In the genomic region with DNA sequence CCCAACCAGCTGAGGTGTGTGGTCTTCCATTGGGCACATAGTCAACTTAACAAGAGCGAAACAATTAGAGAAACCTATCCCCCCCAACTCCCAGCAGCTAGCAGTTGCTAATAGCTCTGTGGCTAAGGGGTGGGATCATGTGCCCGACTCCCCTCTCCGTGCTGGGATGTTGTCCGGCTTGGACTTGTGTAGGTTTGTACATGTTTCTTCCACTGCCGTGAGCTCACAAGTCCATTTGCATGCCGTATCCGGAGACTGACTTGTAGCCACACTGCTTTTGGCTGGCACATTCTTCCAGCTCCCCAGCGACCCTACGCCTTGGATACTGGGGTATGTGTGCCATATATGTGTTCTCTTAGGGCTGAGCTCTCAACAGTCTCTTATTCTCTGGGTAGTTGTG, we compare ENCODE assay signal across 17 mouse cellular contexts. TPM values are rescaled to one million over a fixed set of nuclear protein-coding genes. Genes with fewer than 3 reads are reported as not detected.
A peak's percentile ranks its signal among the peaks of the same experiment; 100 is the strongest.
DNase-seq lines count a peak whose midpoint lies in the region; ATAC-seq and TF ChIP-seq lines count a peak whose summit lies in the region.
"Had no signal": no experiment of that assay in that cellular context is flagged by ENCODE, and none has a peak within 500 bp of the region (broad histone marks: within the 10 kb centered on the region; RNA-seq: fewer than 3 reads in every experiment).

No protein-coding gene starts in this region.

- no peaks in the 10 kb centered on the region for H3K36me3 ChIP-seq in stomach, embryonic 16.5 days (ENCODE audit: control insufficient read depth, insufficient read depth, low read length)
- no peaks in the 10 kb centered on the region for H3K36me3 ChIP-seq in stomach, postnatal 0 days (ENCODE audit: control insufficient read depth, insufficient read depth, low read length)
- H3K36me3 ChIP-seq: embryonic facial prominence, embryonic 12.5 days; heart, embryonic 15.5 days; hindbrain, embryonic 13.5 days; limb, embryonic 12.5 days; midbrain, embryonic 13.5 days; stomach, embryonic 15.5 days had no signal

- H3K27ac ChIP-seq in left cerebral cortex, adult 2 months = peak overlapping the region; percentile 41; the same call in 1 of the 2 replicates
- H3K27ac ChIP-seq in stomach, embryonic 16.5 days (ENCODE audit: low read length) = no peak overlapping the region
- no peak overlapping the region for H3K27ac ChIP-seq in stomach, postnatal 0 days (replicated peaks)
- H3K27ac ChIP-seq: embryonic facial prominence, embryonic 12.5 days; limb, embryonic 12.5 days; midbrain, embryonic 13.5 days; stomach, embryonic 15.5 days had no signal

- no peak overlapping the region for H3K4me2 ChIP-seq in stomach, embryonic 16.5 days (ENCODE audit: low read depth, low read length)
- no peak overlapping the region for H3K4me2 ChIP-seq in stomach, postnatal 0 days (replicated peaks; ENCODE audit: low read depth)
- H3K4me2 ChIP-seq: embryonic facial prominence, embryonic 12.5 days; heart, embryonic 15.5 days; hindbrain, embryonic 13.5 days; limb, embryonic 12.5 days; lung, embryonic 14.5 days; midbrain, embryonic 13.5 days; stomach, embryonic 15.5 days had no signal

- H3K4me3 ChIP-seq in left cerebral cortex, adult 2 months = no peak overlapping the region
- no peak overlapping the region for H3K4me3 ChIP-seq in stomach, embryonic 16.5 days (replicated peaks; ENCODE audit: low read length)
- H3K4me3 ChIP-seq in stomach, postnatal 0 days (ENCODE audit: low read depth, low read length) = no peak overlapping the region
- H3K4me3 ChIP-seq: embryonic facial prominence, embryonic 12.5 days; heart, embryonic 15.5 days; hindbrain, embryonic 13.5 days; limb, embryonic 12.5 days; midbrain, embryonic 13.5 days; stomach, embryonic 15.5 days had no signal

- 87% methylated on average over 9 of the region's 9 CpGs for WGBS in stomach, embryonic 16.5 days
- WGBS in stomach, postnatal 0 days = 85% methylated on average over 9 of the region's 9 CpGs

- DNase-seq in heart, adult 11 months = peak; percentile 93
- no peak for DNase-seq in heart, adult 18-20 months
- no peak for DNase-seq in left cerebral cortex, adult 2 months (ENCODE audit: extremely low spot score in 1 of 2, low spot score in 2 of 2)
- DNase-seq in left cerebral cortex, postnatal 10 days (ENCODE audit: extremely low spot score in 1 of 2, low spot score in 2 of 2) = no peak
- DNase-seq in stomach, postnatal 0 days (ENCODE audit: low spot score) = no peak
- DNase-seq in embryo, embryonic 10.5 days (ENCODE audit: low spot score) = no peak
- DNase-seq in urinary bladder, adult 18-20 months (ENCODE audit: low spot score in 2 of 2) = no peak
- DNase-seq: cerebellum, adult 11 months; gastrocnemius, postnatal 14 days had no signal

- peaks cover 55% of the 10 kb centered on the region for H3K4me1 ChIP-seq in stomach, embryonic 16.5 days (ENCODE audit: control insufficient read depth, insufficient read depth, low read length)
- H3K4me1 ChIP-seq in stomach, postnatal 0 days (replicated peaks; ENCODE audit: control insufficient read depth, insufficient read depth) = peaks cover 22% of the 10 kb centered on the region

- H3K9ac ChIP-seq in stomach, embryonic 16.5 days (ENCODE audit: low read length) = 0 out of 2 replicates have a peak overlapping the region, but pooled peaks have one; percentile 7
- no peak overlapping the region for H3K9ac ChIP-seq in stomach, postnatal 0 days (ENCODE audit: low read length)
- H3K9ac ChIP-seq: embryonic facial prominence, embryonic 12.5 days; hindbrain, embryonic 13.5 days; limb, embryonic 12.5 days; lung, embryonic 14.5 days; midbrain, embryonic 13.5 days; stomach, embryonic 15.5 days had no signal

- no peak for TF ChIP-seq EP300 in stomach, postnatal 0 days (optimal IDR thresholded peaks at IDR 0.05)

- intact Hi-C loops in left cerebral cortex, adult 2 months (cut with DNase I) = loop anchor here (5.0 kb wide), 1 partner anchor 55 kb away; a partner anchor contains a TSS
- intact Hi-C loops in left cerebral cortex, postnatal 10 days (cut with DNase I) = no loop called here

- no peak for ATAC-seq in stomach, embryonic 16.5 days (ENCODE audit: insufficient read depth, low FRiP score)
- no peak for ATAC-seq in stomach, postnatal 0 days (ENCODE audit: low FRiP score, low TSS enrichment)
- ATAC-seq: midbrain, embryonic 13.5 days had no signal

- no peaks in the 10 kb centered on the region for H3K27me3 ChIP-seq in stomach, embryonic 16.5 days (ENCODE audit: control insufficient read depth, insufficient read depth, low read length)
- H3K27me3 ChIP-seq in stomach, postnatal 0 days (ENCODE audit: control insufficient read depth, insufficient read depth, low read length) = no peaks in the 10 kb centered on the region
- H3K27me3 ChIP-seq: embryonic facial prominence, embryonic 12.5 days; heart, embryonic 15.5 days; hindbrain, embryonic 13.5 days; limb, embryonic 12.5 days; midbrain, embryonic 13.5 days; stomach, embryonic 15.5 days had no signal

- H3K9me3 ChIP-seq in stomach, embryonic 16.5 days (replicated peaks; ENCODE audit: control insufficient read depth, low read length) = no peaks in the 10 kb centered on the region
- H3K9me3 ChIP-seq in stomach, postnatal 0 days (ENCODE audit: control insufficient read depth, low read length) = no peaks in the 10 kb centered on the region
- H3K9me3 ChIP-seq: embryonic facial prominence, embryonic 12.5 days; heart, embryonic 15.5 days; hindbrain, embryonic 13.5 days; limb, embryonic 12.5 days; midbrain, embryonic 13.5 days; stomach, embryonic 15.5 days had no signal

- TF ChIP-seq CTCF in left cerebral cortex, adult 2 months (IDR thresholded peaks at IDR 0.05) = no peak
- no peak for TF ChIP-seq CTCF in stomach, postnatal 0 days (IDR thresholded peaks at IDR 0.05; ENCODE audit: low read depth)

RNA-seq across cellular contexts. Expression of a gene that starts 55.4 kb away (rescaled TPM):
- 100 to 1,000 TPM; 294 to 298 TPM for total RNA-seq in heart, adult 18-20 months (2021)
- total RNA-seq in left cerebral cortex, adult 2 months (2021) = 100 to 1,000 TPM; 247 to 298 TPM
- total RNA-seq in left cerebral cortex, postnatal 10 days (2021) = 100 to 1,000 TPM; 213 to 215 TPM
- 24.1 and 25.1 TPM in 2 replicates for polyA plus RNA-seq in stomach, embryonic 16.5 days (2015; fragmentation: Nextera tagmentation; extraction: Ambion mirVana)
- 24.0 and 27.7 TPM in 2 replicates for polyA plus RNA-seq in stomach, postnatal 0 days (2015; fragmentation: Nextera tagmentation; extraction: Ambion mirVana)
